Mouse (Mus musculus) midbrain, postnatal 0 days (tissue): ENCODE results near the gene Msx1. TPM values are rescaled to one million over a fixed set of nuclear protein-coding genes. Genes with fewer than 3 reads are reported as not detected.
A peak's percentile ranks its signal among the peaks of the same experiment; 100 is the strongest.

ENCODE experiments used
- ATAC-seq: fragments of 200-750 bp; cut with Nextera tagmentation; 2 replicates; pipeline ENCODE4 v1.8.0; 2017; ENCODE audit warnings: moderate number of reproducible peaks, mild to moderate bottlenecking, moderate TSS enrichment, moderate library complexity; ENCODE audit not compliant: low FRiP score
- DNase-seq: peaks from one replicate; pipeline ENCODE4 v3.0.0-alpha.2; 2015; ENCODE audit warnings: low spot score
- H3K27ac ChIP-seq: fragments of 300-500 bp; sonication (generic); 2 replicates; pipeline ENCODE4 v1.5.1; 2014; ENCODE audit warnings: low read depth, mild to moderate bottlenecking, low read length, mixed read lengths
- H3K27me3 ChIP-seq: fragments of 300-500 bp; sonication (generic); 2 replicates; pipeline ENCODE4 v1.6.1; 2014; ENCODE audit warnings: low read length, control low read depth, mixed read lengths; ENCODE audit not compliant: insufficient read depth
- H3K36me3 ChIP-seq: fragments of 300-500 bp; sonication (generic); 2 replicates; pipeline ENCODE4 v1.6.1; 2014; ENCODE audit warnings: low read length, control low read depth, mixed read lengths; ENCODE audit not compliant: insufficient read depth
- H3K4me1 ChIP-seq: fragments of 300-500 bp; sonication (generic); 2 replicates; pipeline ENCODE4 v1.6.1; 2014; ENCODE audit warnings: mild to moderate bottlenecking, control low read depth, antibody characterized with exemption, low read length, mixed read lengths; ENCODE audit not compliant: insufficient read depth
- H3K4me2 ChIP-seq: fragments of 300-500 bp; sonication (generic); 2 replicates; pipeline ENCODE4 v1.6.1; 2014; ENCODE audit warnings: low read depth, mild to moderate bottlenecking, low read length, mixed read lengths; ENCODE audit not compliant: poor library complexity, severe bottlenecking
- H3K4me3 ChIP-seq: fragments of 300-500 bp; sonication (generic); 2 replicates; pipeline ENCODE4 v1.5.1; 2014; ENCODE audit warnings: low read depth, mild to moderate bottlenecking, low read length, moderate library complexity
- H3K9ac ChIP-seq: fragments of 300-500 bp; sonication (generic); replicated peaks from 2 replicates; pipeline ENCODE4 v1.6.1; 2014; ENCODE audit warnings: mild to moderate bottlenecking, low read length, moderate library complexity, mixed read lengths; ENCODE audit not compliant: poor library complexity, severe bottlenecking
- H3K9me3 ChIP-seq: fragments of 300-500 bp; sonication (generic); 2 replicates; pipeline ENCODE4 v1.6.1; 2016; ENCODE audit warnings: low read length, control low read depth
- CTCF ChIP-seq: IDR thresholded peaks from 2 replicates; pipeline ENCODE4 v1.5.1; 2016; ENCODE audit warnings: antibody characterized with exemption, mild to moderate bottlenecking
- WGBS: fragments of 180-500 bp; shearing (Covaris S2); extraction: QIAGEN DNeasy Blood & Tissue Kit; methylation state at CpG from one replicate; pipeline ENCODE4 v1.1.7; 2014; 5-methylcytosine and 5-hydroxymethylcytosine counted together
- polyA plus RNA-seq: library from polyadenylated mRNA; unstranded; fragments of >200 nt; fragmentation: Nextera tagmentation; extraction: Ambion mirVana; gene quantifications from 2 replicates; pipeline ENCODE4 v1.2.1, GENCODE M21; 2015
- total RNA-seq: library from RNA; depleted of rRNA; stranded (reverse); fragments of >200 nt; gene quantifications from 2 replicates; pipeline ENCODE4 v1.2.3, GENCODE M21; 2014

Msx1 gene
- total and polyA plus RNA-seq, 2 experiments from 2014 or later = 8.0 to 12.2 TPM

DNA sequence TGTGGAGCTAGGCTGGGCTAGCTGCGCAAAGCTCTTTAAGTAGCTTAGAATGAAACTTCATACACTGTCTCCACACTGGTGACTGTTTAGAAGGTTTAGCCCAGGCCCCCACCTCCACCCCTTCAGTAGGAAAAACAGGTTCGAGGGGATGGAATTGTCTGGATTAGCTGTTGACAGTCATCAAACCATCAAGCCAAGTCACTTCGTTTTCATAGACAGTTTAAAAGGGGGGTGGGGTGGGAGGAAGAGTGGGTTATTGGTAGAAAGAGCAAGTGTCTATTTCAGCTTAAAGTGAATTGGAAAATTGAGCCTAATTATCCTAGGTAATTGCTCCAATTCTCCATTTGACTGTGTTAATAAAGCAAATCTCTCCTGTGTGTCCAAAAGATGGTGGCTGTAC, 4.4 kb downstream of the Msx1 start:
- H3K27me3 ChIP-seq = peaks cover 79% of the 10 kb centered on the region
- no peaks in the 10 kb centered on the region for H3K9me3 ChIP-seq
- no peak overlapping the region for H3K9ac ChIP-seq
- TF ChIP-seq CTCF = no peak
- no peak for DNase-seq
- no peaks in the 10 kb centered on the region for H3K36me3 ChIP-seq
- H3K4me3 ChIP-seq = no peak overlapping the region
- no peak overlapping the region for H3K4me2 ChIP-seq
- H3K27ac ChIP-seq = no peak overlapping the region
- 18% methylated on average over 3 of the region's 3 CpGs for WGBS
- ATAC-seq = no peak
- no peaks in the 10 kb centered on the region for H3K4me1 ChIP-seq

DNA sequence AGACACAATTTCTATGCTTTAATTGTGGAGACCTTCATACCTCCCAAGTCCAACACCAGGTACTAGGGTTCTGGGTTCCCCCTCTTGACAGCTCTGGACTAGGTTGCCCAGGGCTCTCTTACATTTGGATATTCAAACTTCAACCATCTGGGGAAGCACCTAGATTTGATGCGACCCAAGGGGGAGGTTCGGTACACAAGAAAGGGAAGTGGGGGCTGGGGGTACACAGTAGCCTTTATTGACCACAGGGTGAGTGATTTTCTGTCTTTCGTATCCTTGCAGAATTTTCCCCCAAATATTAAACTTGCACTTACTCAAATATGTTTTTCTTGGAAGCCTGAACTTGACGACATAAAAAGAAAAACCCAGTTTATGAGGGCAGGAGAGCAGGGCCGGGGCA, 4.8 kb downstream of the Msx1 start:
- TF ChIP-seq CTCF = no peak
- H3K4me3 ChIP-seq = no peak overlapping the region
- WGBS = 27% methylated on average over 5 of the region's 5 CpGs
- no peaks in the 10 kb centered on the region for H3K36me3 ChIP-seq
- H3K9ac ChIP-seq = no peak overlapping the region
- no peak overlapping the region for H3K4me2 ChIP-seq
- no peaks in the 10 kb centered on the region for H3K9me3 ChIP-seq
- no peaks in the 10 kb centered on the region for H3K4me1 ChIP-seq
- no peak for ATAC-seq
- no peak overlapping the region for H3K27ac ChIP-seq
- DNase-seq = no peak
- peaks cover 79% of the 10 kb centered on the region for H3K27me3 ChIP-seq

- H3K9me3 ChIP-seq = no peaks in the 10 kb centered on the region
- DNase-seq = no peak
- H3K27me3 ChIP-seq = peaks cover 79% of the 10 kb centered on the region
- H3K9ac ChIP-seq = no peak overlapping the region
- no peak overlapping the region for H3K4me2 ChIP-seq
- no peaks in the 10 kb centered on the region for H3K4me1 ChIP-seq
- no peaks in the 10 kb centered on the region for H3K36me3 ChIP-seq
- WGBS = 5% methylated on average over 25 of the region's 25 CpGs
- no peak overlapping the region for H3K4me3 ChIP-seq
- ATAC-seq = no peak
- TF ChIP-seq CTCF = no peak
- H3K27ac ChIP-seq = no peak overlapping the region
These were observed 5.7 kb downstream of the Msx1 start for GRCm38 (mm10) chr5:37818533-37819215.

GRCm38 (mm10) chr5:37817658-37818532, 6.5 kb downstream of the Msx1 start:
- Histone ChIP-seq H3K4me2 (no peak overlapping the region), H3K4me3 (no peak overlapping the region), H3K9ac (no peak overlapping the region), H3K9me3 (no peaks in the 10 kb centered on the region), H3K27ac (no peak overlapping the region), H3K4me1 (no peaks in the 10 kb centered on the region), H3K27me3 (peaks cover 87% of the 10 kb centered on the region), H3K36me3 (no peaks in the 10 kb centered on the region)
- 6% methylated on average over 34 of the region's 34 CpGs for WGBS
- no peak for DNase-seq
- no peak for ATAC-seq
- TF ChIP-seq CTCF = no peak

DNA sequence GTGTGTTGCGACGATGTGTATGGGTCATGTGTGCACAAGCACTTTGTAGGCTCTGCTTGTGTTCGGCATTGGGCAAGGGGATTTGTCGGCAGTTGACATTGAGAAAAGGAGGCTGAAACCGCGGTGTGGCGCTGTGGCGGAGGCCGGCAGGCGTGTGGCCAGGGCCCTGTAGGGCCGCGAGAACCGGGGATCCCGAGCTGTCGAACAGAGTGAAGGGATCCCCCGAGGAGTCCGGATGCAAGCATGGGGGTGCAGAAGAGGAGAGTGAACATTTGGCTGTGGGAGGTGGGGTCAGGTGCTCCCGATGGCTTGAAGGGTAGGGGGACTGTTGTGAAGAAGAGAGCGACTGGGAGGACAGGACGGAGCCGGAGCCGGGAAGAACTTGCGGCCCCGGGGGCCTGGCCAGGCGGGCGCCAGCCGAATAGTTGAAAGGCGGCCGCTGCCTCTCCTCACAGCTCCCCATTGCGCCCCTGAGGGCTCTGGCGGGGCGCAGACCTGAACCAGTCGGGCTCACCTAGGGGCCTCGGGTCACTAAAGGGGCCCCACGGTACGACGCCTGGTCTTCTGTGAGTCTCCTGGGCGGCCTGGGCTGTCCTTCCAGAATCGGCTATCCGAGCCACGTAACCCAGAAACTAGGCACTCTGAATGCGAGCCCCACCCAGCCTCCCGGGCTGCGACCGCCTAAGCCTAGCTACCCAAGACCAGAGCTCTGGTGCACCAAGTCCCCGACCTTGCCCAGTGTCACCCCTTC, 7.3 kb downstream of the Msx1 start:
- TF ChIP-seq CTCF = peak; percentile 69
- 3% methylated on average over 44 of the region's 46 CpGs for WGBS
- Histone ChIP-seq H3K27ac (no peak overlapping the region), H3K4me3 (no peak overlapping the region), H3K4me1 (no peaks in the 10 kb centered on the region), H3K27me3 (peaks cover 87% of the 10 kb centered on the region), H3K9me3 (no peaks in the 10 kb centered on the region), H3K9ac (no peak overlapping the region), H3K36me3 (no peaks in the 10 kb centered on the region), H3K4me2 (no peak overlapping the region)
- DNase-seq (peak; percentile 48), ATAC-seq (no peak)
